Mouse (Mus musculus): ENCODE data around the gene Kat6b.

The Kat6b gene

DNA sequence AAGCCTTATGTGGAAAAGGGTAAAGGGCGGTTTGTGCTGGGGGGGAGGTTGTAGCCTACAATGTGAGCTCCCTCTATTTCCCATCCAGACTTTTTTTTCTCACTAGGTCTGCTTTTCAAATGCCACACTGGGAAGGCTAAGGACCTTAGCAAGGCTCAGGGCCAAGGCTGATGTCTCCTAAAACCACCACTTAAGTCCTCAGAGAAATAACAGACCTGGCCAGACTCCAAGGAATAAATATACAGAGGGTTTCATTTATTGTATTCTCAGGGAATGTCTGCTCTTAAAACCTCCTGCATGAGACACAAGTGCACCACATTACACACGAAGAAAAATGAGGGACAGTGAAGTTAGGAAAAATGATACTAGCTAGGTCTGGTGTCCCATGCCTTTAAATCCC is 230.0 kb downstream of the Kat6b start:
- DNase-seq (ENCODE audit: low spot score): no peak

GRCm38 (mm10) chr14:21714486-21714885 is 233.3 kb downstream of the Kat6b start, which contains the start of gene Dupd1:
Gene Dupd1, minus strand, starts transcription at chr14:21714576.
- no peak for DNase-seq (ENCODE audit: low spot score)

- no peak for DNase-seq (ENCODE audit: low spot score)
These were observed 238.6 kb downstream of the Kat6b start for GRCm38 (mm10) chr14:21719646-21720383.

DNA sequence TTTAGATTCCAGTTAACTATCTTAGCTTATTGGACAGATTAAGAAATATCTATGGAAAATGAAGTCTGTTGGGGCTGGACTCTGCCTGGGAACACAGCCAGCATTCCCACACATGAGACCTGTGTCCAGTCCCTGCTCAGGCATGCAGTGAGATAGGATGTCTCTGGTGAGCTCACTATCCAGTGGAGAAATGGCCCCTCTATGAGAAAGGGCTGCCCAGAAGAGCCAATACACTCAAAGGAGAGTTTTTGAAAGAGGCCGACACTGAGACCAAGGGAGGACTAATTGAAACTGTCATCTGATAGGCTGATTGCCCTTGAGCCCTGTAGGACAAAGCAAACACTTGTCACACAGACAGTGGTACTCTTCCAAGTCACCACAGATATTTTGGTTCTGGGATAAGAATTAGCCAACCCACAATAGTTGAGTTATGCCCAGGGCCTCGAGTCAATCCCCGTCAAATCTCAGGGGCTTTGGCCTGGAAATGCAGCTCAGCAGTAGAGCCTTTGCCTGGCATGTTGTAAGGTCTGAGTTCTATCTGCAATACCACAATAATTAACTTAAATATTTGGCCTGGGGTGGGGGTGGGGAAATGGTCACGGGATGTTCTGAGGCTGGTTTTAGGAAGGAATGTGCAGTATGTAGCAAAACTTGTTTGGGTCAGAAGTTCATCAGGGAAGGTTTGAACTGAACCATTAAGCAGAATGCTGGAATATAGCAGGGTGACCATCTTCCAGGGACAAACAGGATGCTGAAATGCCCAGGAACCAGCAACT is 239.4 kb downstream of the Kat6b start:
- DNase-seq (ENCODE audit: low spot score): no peak

Measured in spleen, adult 12 weeks (tissue).